Mouse (Mus musculus) MEL (cell line): ENCODE measurements around the gene Fam155a.

ENCODE experiments used
- CTCF ChIP-seq, 3 experiments: IDR thresholded peaks in 2 of 3; conservative IDR thresholded peaks in 1 of 3; 2 replicates each; pipeline ENCODE4 v1.5.1; 2011 to 2012; ENCODE audit warnings: low read length in 3 of 3, low read depth in 2 of 3, mild to moderate bottlenecking in 2 of 3, improper control_type of control experiment in 1 of 3, inconsistent platforms in 1 of 3, mixed read lengths in 1 of 3, moderate library complexity in 1 of 3; ENCODE audit not compliant: control insufficient read depth in 1 of 3, insufficient read depth in 1 of 3, poor library complexity in 1 of 3, severe bottlenecking in 1 of 3
- EP300 ChIP-seq, 2 experiments: IDR thresholded peaks; 2 replicates each; pipeline ENCODE4 v1.6.1; 2011; ENCODE audit warnings: improper control_type of control experiment in 2 of 2, low read length in 2 of 2, low read depth in 1 of 2, mild to moderate bottlenecking in 1 of 2
- ETS1 ChIP-seq: IDR thresholded peaks from 2 replicates; pipeline ENCODE4 v1.6.1; 2012; ENCODE audit warnings: low read depth, mild to moderate bottlenecking, inconsistent platforms, low read length, improper control_type of control experiment, moderate library complexity
- NELFE ChIP-seq: IDR thresholded peaks from 2 replicates; pipeline ENCODE4 v1.6.1; 2011; ENCODE audit warnings: low read depth, low read length, improper control_type of control experiment
- POLR2A ChIP-seq, 2 experiments: IDR thresholded peaks; 2 replicates each; pipeline ENCODE4 v1.6.1; 2011 to 2012; ENCODE audit warnings: low read length in 2 of 2, mild to moderate bottlenecking in 2 of 2, control low read depth in 1 of 2, improper control_type of control experiment in 1 of 2, low read depth in 1 of 2, moderate library complexity in 1 of 2; ENCODE audit not compliant: control insufficient read depth in 1 of 2, insufficient read depth in 1 of 2, poor library complexity in 1 of 2
- RCOR1 ChIP-seq: IDR thresholded peaks from 2 replicates; pipeline ENCODE4 v1.6.1; 2012; ENCODE audit warnings: low read depth, mild to moderate bottlenecking, inconsistent platforms, low read length, improper control_type of control experiment

- TF ChIP-seq CTCF (IDR thresholded peaks at IDR 0.05 in 2 of 3, conservative IDR thresholded peaks at IDR 0.05 in 1 of 3; ENCODE audit: control insufficient read depth in 1 of 3, insufficient read depth in 1 of 3, low read depth in 2 of 3, low read length in 3 of 3, poor library complexity in 1 of 3, severe bottlenecking in 1 of 3) (no peak), EP300 (IDR thresholded peaks at IDR 0.05; ENCODE audit: low read depth in 1 of 2, low read length in 2 of 2) (no peak), ETS1 (no peak), NELFE (no peak), RCOR1 (no peak), POLR2A (IDR thresholded peaks at IDR 0.05; ENCODE audit: control insufficient read depth in 1 of 2, insufficient read depth in 1 of 2, low read depth in 1 of 2, low read length in 2 of 2, poor library complexity in 1 of 2) (no peak)
These were observed 612.3 kb downstream of the Fam155a start for GRCm38 (mm10) chr8:9158652-9159051.
